8 mouse cellular contexts compared by ENCODE assay signal in the genomic region with DNA sequence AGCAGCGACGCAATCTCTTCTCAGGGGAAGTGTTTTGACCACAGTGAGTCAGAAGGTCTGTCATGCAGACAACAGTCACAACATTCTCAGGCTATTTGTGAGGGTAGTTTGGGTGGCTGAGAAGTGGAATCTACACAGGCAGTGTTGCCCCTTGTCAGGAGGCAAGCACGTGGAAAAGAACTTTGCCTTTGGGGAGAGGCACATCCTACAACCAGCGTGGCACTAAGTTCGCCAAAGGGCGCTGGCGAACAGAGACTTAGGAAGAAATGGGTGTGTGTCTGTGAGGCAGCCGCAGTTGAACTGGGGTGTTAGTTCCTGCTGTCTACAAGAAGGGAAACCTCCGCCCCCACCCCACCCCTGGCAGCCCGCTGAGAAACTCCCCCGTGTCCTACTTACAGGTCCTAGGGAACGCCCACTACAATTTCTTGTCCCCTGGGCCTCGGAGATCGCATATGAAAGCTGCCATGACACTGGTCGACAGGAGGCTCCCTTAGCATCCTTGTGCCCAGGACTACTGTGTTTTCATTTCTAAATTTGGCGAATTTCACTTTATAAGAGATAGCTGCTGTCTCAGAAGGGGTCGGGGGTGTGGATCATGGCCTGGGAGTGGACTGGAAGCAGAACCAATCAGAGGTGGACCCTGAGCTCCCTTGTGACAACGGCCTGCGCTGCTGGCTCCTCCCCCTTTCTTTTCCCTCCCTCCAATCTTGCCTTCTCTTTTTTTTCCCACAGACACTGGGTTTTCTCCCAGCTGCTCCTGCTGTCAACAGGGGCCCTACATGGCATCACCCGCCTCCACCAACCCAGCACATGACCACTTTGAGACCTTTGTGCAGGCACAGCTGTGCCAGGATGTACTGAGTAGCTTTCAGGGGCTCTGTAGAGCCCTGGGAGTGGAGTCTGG. TPM values are rescaled to one million over a fixed set of nuclear protein-coding genes. Genes with fewer than 3 reads are reported as not detected.
DNase-seq lines count a peak whose midpoint lies in the region; ATAC-seq and TF ChIP-seq lines count a peak whose summit lies in the region.

No protein-coding gene starts in this region.

- H3K27ac ChIP-seq in bone marrow, adult 2 months (ENCODE audit: control insufficient read depth, insufficient read depth, low read depth, low read length, poor library complexity) = peak overlapping the region; percentile 94
- H3K27ac ChIP-seq in hindbrain, embryonic 12.5 days = peak overlapping the region; percentile 85

- peak overlapping the region; percentile 87 for H3K4me3 ChIP-seq in E14TG2a.4 (replicated peaks; ENCODE audit: low read length)
- H3K4me3 ChIP-seq in bone marrow, adult 2 months (replicated peaks; ENCODE audit: control insufficient read depth, low read depth, low read length) = peak overlapping the region; percentile 82
- H3K4me3 ChIP-seq in hindbrain, embryonic 12.5 days = peak overlapping the region; percentile 62

- no peaks in the 10 kb centered on the region for H3K27me3 ChIP-seq in E14TG2a.4 (ENCODE audit: insufficient read depth, low read length)
- no peaks in the 10 kb centered on the region for H3K27me3 ChIP-seq in hindbrain, embryonic 12.5 days

- peaks cover 42% of the 10 kb centered on the region for H3K36me3 ChIP-seq in E14TG2a.4 (ENCODE audit: insufficient read depth, low read length)
- peaks cover 21% of the 10 kb centered on the region for H3K36me3 ChIP-seq in hindbrain, embryonic 12.5 days

- TF ChIP-seq POLR2A in bone marrow, adult 2 months (IDR thresholded peaks at IDR 0.05; ENCODE audit: borderline replicate concordance, control insufficient read depth, low read depth, low read length) = no peak

- peak overlapping the region; percentile 88 for H3K4me2 ChIP-seq in hindbrain, embryonic 12.5 days (replicated peaks)

- ATAC-seq in hindbrain, embryonic 12.5 days (ENCODE audit: low FRiP score) = peak; percentile 75

- TF ChIP-seq CTCF in E14TG2a.4 (conservative IDR thresholded peaks at IDR 0.05; ENCODE audit: low read length) = no peak
- no peak for TF ChIP-seq CTCF in bone marrow, adult 2 months (IDR thresholded peaks at IDR 0.05; ENCODE audit: control insufficient read depth, insufficient read depth, low read length)

- no peaks in the 10 kb centered on the region for H3K9me3 ChIP-seq in E14TG2a.4 (ENCODE audit: low read length)
- H3K9me3 ChIP-seq in hindbrain, embryonic 12.5 days (replicated peaks) = no peaks in the 10 kb centered on the region

- H3K9ac ChIP-seq in hindbrain, embryonic 12.5 days = peak overlapping the region; percentile 77

- 3% methylated on average over 20 of the region's 20 CpGs for WGBS in bone marrow, adult 2 months
- 1% methylated on average over 20 of the region's 20 CpGs for WGBS in hindbrain, embryonic 12.5 days

- peak; percentile 66 to 70 for DNase-seq in frontal cortex, postnatal 10 days (ENCODE audit: low spot score in 2 of 2)
- peak; percentile 48 for DNase-seq in left cerebral cortex, adult 11 months (ENCODE audit: low spot score)
- DNase-seq in lung, postnatal 14 days = peak; percentile 71
- peak; percentile 93 for DNase-seq in retina, postnatal 1 day
- DNase-seq in urinary bladder, postnatal 25 days (ENCODE audit: low spot score) = peak; percentile 41

- peaks cover 94% of the 10 kb centered on the region for H3K4me1 ChIP-seq in E14TG2a.4 (replicated peaks; ENCODE audit: low read depth, low read length)
- peaks cover 2% of the 10 kb centered on the region; the same call in 1 of the 2 replicates for H3K4me1 ChIP-seq in bone marrow, adult 2 months (ENCODE audit: control insufficient read depth, insufficient read depth, low read length)
- peaks cover 22% of the 10 kb centered on the region for H3K4me1 ChIP-seq in hindbrain, embryonic 12.5 days

RNA-seq across cellular contexts. Expression of gene Mical1, which starts 1.4 kb away (rescaled TPM):
- 50.0 and 123 TPM in 2 replicates for polyA plus RNA-seq in bone marrow, adult 2 months (2011; ENCODE audit: insufficient read depth, insufficient read length, low replicate concordance, missing spikeins)
- polyA plus RNA-seq in hindbrain, embryonic 12.5 days (2016; fragmentation: Nextera tagmentation; extraction: Ambion mirVana) = 42.6 and 46.8 TPM in 2 replicates

RNA-seq across cellular contexts. Expression of gene Smpd2, which starts 12.6 kb away (rescaled TPM):
- 3.9 and 16.7 TPM in 2 replicates for polyA plus RNA-seq in bone marrow, adult 2 months (2011; ENCODE audit: insufficient read depth, insufficient read length, low replicate concordance, missing spikeins)
- 41.4 and 42.8 TPM in 2 replicates for polyA plus RNA-seq in hindbrain, embryonic 12.5 days (2016; fragmentation: Nextera tagmentation; extraction: Ambion mirVana)

RNA-seq across cellular contexts. Expression of gene Ppil6, which starts 12.7 kb away (rescaled TPM):
- polyA plus RNA-seq in bone marrow, adult 2 months (2011; ENCODE audit: insufficient read depth, insufficient read length, low replicate concordance, missing spikeins) = not detected in 2 replicates
- polyA plus RNA-seq in hindbrain, embryonic 12.5 days (2016; fragmentation: Nextera tagmentation; extraction: Ambion mirVana) = 2.6 and 3.8 TPM in 2 replicates

RNA-seq across cellular contexts. Expression of gene Zbtb24, which starts 27.3 kb away (rescaled TPM):
- polyA plus RNA-seq in bone marrow, adult 2 months (2011; ENCODE audit: insufficient read depth, insufficient read length, low replicate concordance, missing spikeins) = 7.7 and 11.9 TPM in 2 replicates
- polyA plus RNA-seq in hindbrain, embryonic 12.5 days (2016; fragmentation: Nextera tagmentation; extraction: Ambion mirVana) = 22.1 and 22.6 TPM in 2 replicates

RNA-seq across cellular contexts. Expression of gene Cd164, which starts 41.7 kb away (rescaled TPM):
- polyA plus RNA-seq in bone marrow, adult 2 months (2011; ENCODE audit: insufficient read depth, insufficient read length, low replicate concordance, missing spikeins) = 20.0 and 36.5 TPM in 2 replicates
- polyA plus RNA-seq in hindbrain, embryonic 12.5 days (2016; fragmentation: Nextera tagmentation; extraction: Ambion mirVana) = 106 and 118 TPM in 2 replicates

Comparison
In these comparisons a context has a peak if more than half of its experiments do, and no peak if none do; other contexts are left out.
1. Peak in every context shown above with its lines: DNase-seq, ATAC-seq, H3K4me3 ChIP-seq and H3K27ac ChIP-seq.
2. DNase-seq: peak in every context shown above with its lines; median percentile 93 in retina, postnatal 1 day; 71 in lung, postnatal 14 days; 68 in frontal cortex, postnatal 10 days; 48 in left cerebral cortex, adult 11 months; 41 in urinary bladder, postnatal 25 days.